Mouse (Mus musculus): Measurements from ENCODE around the gene Tbkbp1. TPM values are rescaled to one million over a fixed set of nuclear protein-coding genes. Genes with fewer than 3 reads are reported as not detected.
A peak's percentile ranks its signal among the peaks of the same experiment; 100 is the strongest.

Gene Tbkbp1
- total and polyA plus RNA-seq, 3 experiments = 0.44 to 5.7 (median 3.1) TPM

DNA sequence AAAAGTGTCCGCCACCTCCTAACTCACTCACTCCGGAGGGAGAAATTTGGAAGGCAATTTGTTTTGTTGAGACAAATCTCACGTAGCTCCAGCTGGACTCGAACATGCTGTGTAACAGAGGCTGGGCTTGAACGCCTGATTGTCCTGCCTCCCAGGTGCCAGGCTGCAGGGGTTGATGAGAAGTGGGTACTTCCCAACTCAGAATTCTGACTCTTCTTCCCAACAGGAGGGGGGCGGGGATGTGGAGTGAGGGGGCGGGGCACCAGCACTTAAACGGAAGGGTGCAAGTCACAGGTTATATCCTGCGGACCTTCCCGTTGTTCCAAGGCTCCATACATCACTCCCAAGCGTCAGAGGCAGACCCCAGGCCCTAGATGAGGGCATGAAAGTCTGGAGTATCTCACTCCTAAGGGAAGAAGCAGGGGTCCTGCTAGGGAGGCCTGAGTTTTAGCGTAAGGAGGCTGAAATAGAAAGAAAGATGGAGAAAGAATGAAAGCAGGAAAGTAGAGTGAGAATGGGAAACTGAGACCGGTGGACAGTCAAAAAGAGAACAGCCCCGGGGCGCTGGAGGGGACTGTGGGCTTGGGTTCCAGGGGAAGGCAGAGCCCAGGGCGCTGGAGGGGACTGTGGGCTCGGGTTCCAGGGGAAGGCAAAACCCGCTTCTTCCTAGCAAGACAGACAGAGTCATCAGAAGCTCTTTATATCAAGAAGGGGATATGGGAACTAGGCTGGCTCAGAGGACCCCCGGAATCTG is 23.6 kb downstream of the Tbkbp1 start:
- no peaks in the 10 kb centered on the region for H3K27me3 ChIP-seq (replicated peaks)
- H3K36me3 ChIP-seq (replicated peaks in 1 of 2; ENCODE audit: control insufficient read depth in 1 of 2, insufficient read depth in 1 of 2, low read length in 1 of 2) = no peaks in the 10 kb centered on the region
- H3K79me2 ChIP-seq (replicated peaks; ENCODE audit: control insufficient read depth, extremely low read depth, insufficient read depth, poor library complexity, severe bottlenecking) = no peaks in the 10 kb centered on the region
- dilution Hi-C loops (cut with MboI; ENCODE audit: extremely low pct_ligation_motif_present, extremely low pct_unique_long_range_greater_than_20kb, low sequenced_read_pairs) (no loop called here), in situ Hi-C loops (cut with MboI; ENCODE audit: low pct_ligation_motif_present, low pct_unique_long_range_greater_than_20kb, low sequenced_read_pairs) (no loop called here)
- peak overlapping the region; percentile 65 for H3K9ac ChIP-seq (ENCODE audit: insufficient read depth, low read depth)
- peak overlapping the region; percentile 38 to 50 (median 39) for H3K4me3 ChIP-seq (replicated peaks in 1 of 3; ENCODE audit: low read depth in 2 of 3, low read length in 2 of 3, poor library complexity in 1 of 3)
- H3K4me2 ChIP-seq (ENCODE audit: insufficient read depth, low read depth, poor library complexity, severe bottlenecking) = peak overlapping the region; percentile 88
- H3K9me3 ChIP-seq (replicated peaks; ENCODE audit: low read length) = no peaks in the 10 kb centered on the region
- peaks cover 59 to 95% of the 10 kb centered on the region in 2 experiments for H3K4me1 ChIP-seq (ENCODE audit: control insufficient read depth in 1 of 2, insufficient read depth in 2 of 2)
- H3K27ac ChIP-seq (ENCODE audit: insufficient read depth, low read depth) = peak overlapping the region; percentile 77
- DNase-seq (ENCODE audit: extremely low read depth) = no peak
- TF ChIP-seq ETS1 (conservative IDR thresholded peaks at IDR 0.05; ENCODE audit: low read depth, low read length) (no peak), CHD1 (IDR thresholded peaks at IDR 0.05; ENCODE audit: low read depth, low read length) (peak; percentile 42; the same call in 1 of the 2 replicates), RAD21 (IDR thresholded peaks at IDR 0.05; ENCODE audit: low read depth, low read length) (no peak), CHD2 (IDR thresholded peaks at IDR 0.05; ENCODE audit: low read length) (peak; percentile 62; the same call in 1 of the 2 replicates), NRF1 (IDR thresholded peaks at IDR 0.05; ENCODE audit: low read depth, low read length) (no peak), MEF2A (IDR thresholded peaks at IDR 0.05; ENCODE audit: borderline replicate concordance, low read depth, low read length) (no peak; the same call in 1 of the 2 replicates), TCF12 (IDR thresholded peaks at IDR 0.05; ENCODE audit: low read depth, low read length) (no peak), ZMIZ1 (IDR thresholded peaks at IDR 0.05; ENCODE audit: low read depth, low read length) (no peak), JUN (IDR thresholded peaks at IDR 0.05; ENCODE audit: insufficient read depth, low read depth, low read length) (no peak), EP300 (IDR thresholded peaks at IDR 0.05; ENCODE audit: low read length) (peak; percentile 59; the same call in 1 of the 2 replicates), SIN3A (IDR thresholded peaks at IDR 0.05; ENCODE audit: low read length) (no peak), MAX (IDR thresholded peaks at IDR 0.05; ENCODE audit: low read length) (no peak), IRF4 (IDR thresholded peaks at IDR 0.05; ENCODE audit: low read depth, low read length) (peak; percentile 83), USF1 (IDR thresholded peaks at IDR 0.05; ENCODE audit: low read depth, low read length) (no peak), HCFC1 (IDR thresholded peaks at IDR 0.05; ENCODE audit: low read depth, low read length) (0 out of 2 replicates have a peak, but pooled peaks have one; percentile 7), JUND (conservative IDR thresholded peaks at IDR 0.05; ENCODE audit: low read depth, low read length) (peak; percentile 8; the same call in 1 of the 2 replicates), ELF1 (IDR thresholded peaks at IDR 0.05; ENCODE audit: low read depth, low read length) (no peak), RCOR1 (conservative IDR thresholded peaks at IDR 0.05; ENCODE audit: low read depth, low read length) (no peak), KAT2A (IDR thresholded peaks at IDR 0.05; ENCODE audit: insufficient replicate concordance, low read length) (0 out of 2 replicates have a peak, but pooled peaks have one; percentile 20), MYC (IDR thresholded peaks at IDR 0.05; ENCODE audit: low read depth, low read length) (no peak), MAZ (IDR thresholded peaks at IDR 0.05; ENCODE audit: low read depth, low read length) (no peak)

Data from CH12.LX (cell line).